Mouse (Mus musculus) cerebellum, adult 11 months (tissue): ENCODE measurements around the gene Fut4.

Experiments used
- DNase-seq: peaks from one replicate; pipeline ENCODE4 v3.0.0; 2022

Gene Fut4

GRCm38 (mm10) chr9:14752001-14752522 lies at the start of gene Fut4:
TSS of gene Fut4 (minus strand) at chr9:14752393.
- no peak for DNase-seq

GRCm38 (mm10) chr9:14787356-14787755 lies 35.2 kb upstream of the Fut4 start:
- DNase-seq = no peak

DNA sequence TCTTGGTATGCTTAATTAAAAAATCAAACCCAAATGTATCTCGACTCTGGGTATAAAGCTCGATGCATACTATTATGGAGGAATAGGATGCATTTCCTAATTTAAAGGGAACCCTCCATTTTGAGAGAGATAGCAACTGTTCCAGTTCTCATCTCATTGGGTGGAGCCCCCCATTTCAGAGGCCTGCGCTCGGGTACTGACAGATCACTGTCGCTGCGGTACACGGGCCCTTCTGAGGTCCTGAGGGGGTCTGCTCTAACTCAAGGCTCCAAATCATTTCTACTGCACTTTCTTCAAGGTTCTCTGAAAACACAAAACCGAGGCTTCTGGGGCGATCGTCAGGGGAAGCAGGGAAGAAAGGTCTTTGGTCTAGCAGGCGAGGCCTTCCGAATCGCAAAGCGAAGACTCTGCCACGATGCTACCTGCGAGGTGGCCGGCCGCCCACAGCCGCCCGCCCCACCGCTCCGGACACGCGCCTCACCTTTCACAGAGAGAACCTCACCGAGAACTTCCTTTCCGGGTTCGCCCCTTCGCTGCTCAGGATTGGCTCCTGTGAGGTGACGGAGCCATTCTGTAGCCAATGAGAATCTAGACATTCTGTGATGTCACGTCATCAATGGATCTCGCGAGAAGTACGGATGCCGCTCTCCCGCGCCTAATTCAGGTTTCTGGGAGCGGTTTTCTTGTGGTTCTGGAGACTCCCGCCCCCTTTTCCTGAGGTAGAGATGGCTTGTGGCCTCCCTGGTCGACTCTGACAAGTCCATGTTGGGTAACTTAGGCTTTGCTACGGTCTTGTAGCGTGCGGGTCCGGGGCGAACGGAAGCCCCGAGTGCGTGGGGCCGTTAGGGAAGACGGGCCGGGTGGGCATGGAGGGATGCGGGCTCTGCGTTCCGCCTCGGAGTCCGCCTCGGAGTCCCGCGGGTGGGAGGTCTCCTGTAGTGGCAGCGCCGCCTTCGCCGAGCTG lies 32.1 kb upstream of the Fut4 start, which contains the start of the genes Mre11a and Ankrd49:
Gene Mre11a, plus strand, starts transcription at position 616 of the 964 bp plus-strand sequence.
Gene Ankrd49, minus strand, starts transcription at position 818 of the 964 bp plus-strand sequence.
- DNase-seq = peak; percentile 92

DNA sequence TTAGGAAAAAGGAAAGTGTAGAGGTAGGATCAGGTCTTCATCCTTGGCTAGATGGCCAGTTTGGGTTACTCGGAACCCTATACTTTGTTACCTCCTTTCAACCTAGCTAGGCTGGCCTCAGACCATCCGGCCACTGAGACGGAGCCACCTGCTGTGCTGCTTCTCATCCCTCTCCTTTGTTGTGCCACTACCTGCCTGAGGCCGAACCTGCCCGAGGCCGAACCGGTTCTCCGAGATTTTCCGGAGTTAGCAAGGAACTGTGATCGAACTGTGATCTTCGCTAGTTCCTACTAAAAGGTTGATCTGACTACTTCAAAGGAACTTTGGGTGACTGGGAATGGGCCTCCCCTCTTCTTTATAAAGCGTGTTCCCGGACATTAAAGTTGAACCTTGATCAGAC lies 26.1 kb upstream of the Fut4 start:
- no peak for DNase-seq

GRCm38 (mm10) chr9:14773813-14774212 lies 21.6 kb upstream of the Fut4 start:
- no peak for DNase-seq

DNA sequence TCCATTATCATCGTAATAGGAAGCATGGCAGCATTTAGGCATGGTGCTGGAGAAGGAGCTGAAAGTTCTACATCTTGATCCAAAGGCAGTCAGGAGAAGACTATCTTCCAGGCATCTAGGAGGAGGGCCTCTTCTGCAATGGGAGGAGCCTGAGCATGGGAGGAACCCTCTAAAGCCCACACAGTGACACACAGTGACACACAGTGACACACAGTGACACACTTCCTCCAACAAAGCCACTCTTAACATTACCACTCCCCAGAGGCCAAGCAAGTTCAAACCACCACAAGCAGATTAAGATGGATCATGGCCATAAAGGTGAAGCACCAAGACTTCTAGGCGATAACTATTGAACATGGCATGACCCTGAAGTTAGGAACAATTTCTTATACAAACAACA lies 19.9 kb upstream of the Fut4 start:
- no peak for DNase-seq

DNA sequence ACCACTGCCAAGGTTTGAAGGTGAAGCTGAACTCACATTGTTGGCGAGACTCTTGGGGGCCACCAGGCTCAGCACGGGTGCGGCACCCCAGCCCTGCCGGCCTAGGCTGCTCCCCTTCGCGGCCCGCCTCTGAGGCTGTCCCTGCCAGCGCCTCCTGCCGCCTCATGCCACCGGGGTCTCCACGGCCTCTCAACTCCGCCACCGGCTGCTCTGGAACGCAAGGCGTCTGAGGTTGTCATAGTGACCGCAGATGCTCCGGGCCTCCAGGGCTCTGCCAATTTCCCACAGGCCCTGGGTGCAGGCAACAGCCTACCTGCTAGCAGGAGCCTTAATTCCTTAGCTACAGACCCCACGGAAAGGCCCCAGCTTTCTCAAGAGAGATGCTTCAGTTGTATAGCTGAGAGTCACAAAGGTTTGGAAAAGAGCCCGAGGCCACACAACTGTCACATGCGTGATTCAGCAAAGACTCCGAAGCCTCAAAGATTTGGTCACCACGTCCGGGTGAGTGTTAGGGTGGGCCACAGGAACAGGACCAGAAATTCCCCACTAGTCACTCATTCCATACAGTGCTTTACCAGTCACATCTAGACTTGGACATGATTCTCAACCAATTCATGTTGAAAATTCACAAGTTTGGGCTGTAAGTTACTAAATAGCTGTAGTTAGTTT lies 18.7 kb upstream of the Fut4 start, which contains the start of gene 1700012B09Rik:
Gene 1700012B09Rik, minus strand, starts transcription at position 228 of the 669 bp plus-strand sequence.
- DNase-seq = no peak

DNA sequence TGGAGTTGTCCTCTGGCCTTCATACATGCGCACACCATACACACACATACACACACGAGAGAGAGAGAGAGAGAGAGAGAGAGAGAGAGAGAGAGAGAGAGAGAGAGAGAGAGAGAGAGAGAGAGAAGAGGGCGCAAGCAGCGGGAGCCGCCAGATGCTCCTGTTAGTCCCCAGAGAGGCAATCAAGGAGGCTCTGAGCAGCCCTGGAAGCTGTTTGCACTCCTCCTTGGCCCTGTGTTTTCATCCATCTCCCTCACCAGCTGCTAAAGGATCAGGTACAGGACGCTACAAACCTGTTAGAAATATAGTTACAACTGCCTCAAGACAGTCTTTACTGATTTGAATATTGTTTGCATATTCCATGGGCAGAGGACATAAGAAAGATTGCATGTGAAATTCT lies 17.6 kb upstream of the Fut4 start:
- no peak for DNase-seq

GRCm38 (mm10) chr9:14764765-14765164 lies 12.6 kb upstream of the Fut4 start:
- no peak for DNase-seq

- no peak for DNase-seq
Measured at GRCm38 (mm10) chr9:14759261-14759660, 7.1 kb upstream of the Fut4 start.

GRCm38 (mm10) chr9:14758590-14758989 lies 6.4 kb upstream of the Fut4 start:
- no peak for DNase-seq

DNA sequence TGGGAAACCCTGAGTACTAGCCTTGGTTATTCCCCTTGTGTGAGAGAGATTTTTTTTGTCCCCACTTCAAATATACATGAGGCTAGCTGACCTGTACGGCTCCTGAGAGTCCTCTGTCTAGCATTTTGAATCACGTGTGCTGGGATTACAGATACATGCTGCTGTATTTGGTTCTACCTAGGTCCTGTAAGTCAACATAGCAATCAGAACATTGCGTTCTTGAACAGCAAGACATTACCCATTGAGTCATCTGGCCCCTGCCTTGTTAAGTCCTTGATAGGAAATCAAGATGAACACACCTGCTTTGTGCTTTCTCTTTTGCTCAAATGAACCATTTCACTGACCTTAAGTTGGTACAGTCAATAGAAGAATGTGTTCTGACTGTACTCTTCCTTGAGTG lies 2.3 kb upstream of the Fut4 start:
- DNase-seq = no peak

DNA sequence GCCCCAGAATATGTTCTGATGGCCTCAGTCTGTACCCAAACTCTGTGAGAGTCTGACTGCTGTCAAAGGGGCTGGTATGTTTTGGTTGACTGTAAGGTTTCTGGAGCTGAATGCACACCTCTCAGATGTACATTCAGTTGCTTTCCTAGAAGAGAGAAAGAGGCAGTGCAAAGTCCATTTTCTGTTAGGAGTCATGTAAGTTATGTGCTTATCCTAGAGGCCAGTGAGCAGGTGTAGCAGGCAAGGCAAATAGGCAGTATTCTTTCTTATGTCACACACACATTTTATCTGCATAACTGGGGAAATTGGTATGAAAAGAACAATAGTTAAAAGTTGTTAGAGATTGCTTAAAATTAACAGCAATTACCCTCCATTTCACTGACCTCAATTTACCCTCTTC lies 1.8 kb upstream of the Fut4 start:
- DNase-seq = no peak

DNA sequence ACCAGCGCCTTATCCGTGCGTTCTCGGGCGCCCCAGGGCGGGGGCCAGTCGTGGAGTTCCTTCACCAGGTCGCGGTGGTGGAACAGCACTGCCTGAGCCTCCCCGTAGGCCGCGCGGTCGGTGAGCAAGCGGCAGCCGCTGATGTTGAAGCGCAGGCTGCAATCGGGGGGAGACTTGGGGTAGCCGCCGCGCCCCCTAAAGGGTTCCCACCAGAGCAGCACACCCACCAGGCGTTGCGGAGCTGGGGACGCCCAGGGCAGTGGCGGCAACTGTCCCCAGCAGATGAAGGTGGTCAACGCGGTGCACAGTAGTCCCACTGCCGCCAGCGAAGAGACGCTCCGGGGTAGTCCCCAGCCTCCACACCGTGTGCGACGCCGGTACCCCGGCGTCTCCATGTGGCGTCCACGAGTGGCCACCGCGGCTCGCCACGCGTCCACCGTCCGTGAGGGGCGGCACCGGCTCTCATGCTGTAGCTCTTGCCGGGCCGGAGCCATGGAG lies 641 bp downstream of the Fut4 start:
- DNase-seq = no peak

DNA sequence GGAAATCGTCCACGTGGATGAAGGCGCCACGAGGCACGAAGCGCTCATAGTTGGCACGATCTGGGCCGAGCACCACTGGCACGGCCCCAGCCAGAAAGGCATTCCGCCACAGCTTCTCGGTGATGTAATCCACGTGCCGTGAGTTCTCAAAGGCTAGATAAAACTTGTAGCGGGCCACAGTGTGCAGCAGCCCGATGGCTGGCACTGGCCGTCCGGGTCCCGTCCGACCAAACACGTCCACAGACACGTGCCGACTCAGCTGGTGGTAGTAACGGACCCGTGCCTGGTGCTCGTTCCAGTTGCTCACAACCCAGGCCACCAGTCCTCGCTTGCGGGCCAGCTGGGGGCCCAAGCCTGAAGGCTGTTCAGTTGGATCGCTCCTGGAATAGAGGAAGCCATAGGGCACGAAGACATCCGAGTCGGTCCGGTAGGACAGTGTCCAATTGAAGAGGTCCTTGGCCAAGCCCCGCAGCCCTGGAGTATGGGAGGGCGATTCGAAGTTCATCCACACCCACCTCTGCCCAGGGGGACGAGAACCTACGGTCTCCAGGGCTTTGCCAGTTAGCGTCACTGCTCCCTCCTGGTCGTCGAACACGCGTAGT lies 1.2 kb downstream of the Fut4 start:
- no peak for DNase-seq

DNA sequence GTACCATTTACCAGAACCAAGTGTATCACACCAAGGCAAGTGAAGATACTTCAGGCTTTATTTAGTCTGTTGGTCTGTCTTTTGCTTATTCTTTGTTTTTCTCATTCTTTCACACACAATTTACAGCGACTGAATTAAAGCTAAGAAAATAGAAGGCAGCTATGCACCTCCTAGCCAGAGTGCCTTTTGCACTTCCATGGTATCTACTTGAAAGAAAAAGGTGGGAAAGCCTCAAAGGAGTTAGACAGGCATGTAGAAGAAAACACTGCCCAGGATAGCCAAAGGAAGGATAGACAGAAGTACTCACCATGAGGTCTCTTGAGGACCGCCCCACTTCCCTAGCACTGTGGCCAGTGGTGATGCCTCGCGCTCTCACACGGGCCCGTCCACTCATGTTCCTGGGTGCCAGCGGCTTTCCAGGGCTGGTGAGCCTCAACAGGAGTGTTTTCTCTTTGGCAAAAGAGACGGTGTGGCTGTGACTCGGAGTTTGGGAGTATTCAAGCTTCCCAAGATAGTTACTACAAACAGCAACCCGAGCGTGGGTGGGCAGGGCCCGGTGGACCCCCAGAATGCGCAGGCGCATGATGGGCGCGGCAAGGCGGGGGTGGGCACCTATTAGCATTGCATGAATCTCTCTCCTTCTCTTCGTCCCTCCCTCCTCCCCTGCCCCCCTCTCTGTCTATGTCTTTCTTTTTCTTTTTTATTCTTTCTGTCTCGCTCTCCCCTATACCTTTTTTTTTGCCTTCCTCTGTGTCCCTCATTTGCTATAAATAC lies 11.9 kb downstream of the Fut4 start, which contains the start of gene Piwil4:
Gene Piwil4, minus strand, starts transcription at position 583 of the 774 bp plus-strand sequence.
- no peak for DNase-seq

GRCm38 (mm10) chr9:14739498-14740150 lies 12.6 kb downstream of the Fut4 start:
- no peak for DNase-seq

DNA sequence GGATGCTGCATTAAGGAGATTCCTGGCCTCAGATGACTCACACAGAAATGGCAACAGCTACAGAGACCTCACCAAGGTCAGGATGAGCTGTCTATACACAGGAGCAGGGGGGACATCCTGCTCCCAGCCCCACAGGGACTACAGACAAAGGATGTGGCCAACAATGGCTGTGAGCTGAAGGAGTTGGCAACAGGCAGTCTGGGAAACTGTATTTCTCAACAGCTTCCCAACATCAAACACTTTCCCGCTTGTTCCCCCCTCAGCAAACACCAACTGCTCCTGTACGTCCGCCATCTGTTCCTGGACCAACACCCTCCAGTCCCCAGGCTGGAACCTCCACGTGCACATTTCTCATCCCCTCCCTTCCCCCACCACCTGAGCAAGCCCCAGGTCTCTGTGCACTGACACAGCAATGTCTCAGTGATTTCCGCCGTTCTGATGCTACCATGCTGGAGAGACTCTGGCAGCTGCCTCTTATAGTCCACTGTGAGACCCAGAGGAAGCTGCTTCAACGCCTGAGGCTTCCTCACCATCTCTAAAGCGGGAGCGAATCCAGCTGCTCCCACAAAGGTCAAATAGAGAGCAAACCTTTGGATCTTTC lies 21.2 kb downstream of the Fut4 start:
- DNase-seq = no peak

DNA sequence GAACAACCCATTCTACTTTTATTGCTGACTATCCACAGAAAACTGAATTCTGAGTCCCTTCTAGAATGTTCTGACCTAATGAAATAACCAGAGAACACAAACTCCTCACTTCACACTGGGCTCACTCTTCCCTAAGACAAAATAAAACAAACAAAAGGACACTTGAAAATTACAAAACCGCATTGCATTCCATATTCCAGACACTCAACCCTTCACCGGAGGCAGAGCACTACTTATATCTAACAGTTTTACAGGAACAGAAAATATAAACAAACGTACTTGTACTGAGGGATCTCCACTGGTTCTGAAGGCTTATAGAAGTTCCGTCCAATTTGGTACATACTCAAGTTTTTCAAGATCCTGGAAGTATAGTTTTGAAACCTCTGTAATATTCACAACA lies 23.8 kb downstream of the Fut4 start:
- DNase-seq = no peak

- DNase-seq = no peak
Measured at GRCm38 (mm10) chr9:14726629-14727028, 25.6 kb downstream of the Fut4 start.

DNA sequence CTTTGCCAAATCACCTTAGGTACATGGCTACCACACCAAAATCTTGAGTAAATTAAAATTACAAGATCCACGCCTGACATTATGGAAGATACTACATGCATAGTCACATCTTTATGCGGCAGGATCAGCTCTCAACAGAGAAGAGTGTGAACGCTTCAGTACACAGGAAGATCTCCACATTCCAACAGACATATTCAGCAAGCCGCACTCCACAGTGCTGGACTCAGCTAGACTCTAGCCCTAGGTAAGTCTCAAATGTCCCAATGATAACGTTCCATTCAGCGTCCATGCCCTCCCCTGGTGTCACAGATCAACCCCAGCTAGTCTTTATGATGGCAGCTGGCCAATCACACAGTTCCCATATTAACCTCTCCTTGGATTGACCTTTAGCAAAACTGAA lies 26.2 kb downstream of the Fut4 start:
- DNase-seq = no peak
